Mouse (Mus musculus): ENCODE measurements around the gene Akr1c13. TPM values are rescaled to one million over a fixed set of nuclear protein-coding genes. Genes with fewer than 3 reads are reported as not detected.

The Akr1c13 gene
- polyA plus RNA-seq, 1 experiment from 2014 or later: 1.1 TPM

- Histone ChIP-seq H3K4me1 (replicated peaks) (no peaks in the 10 kb centered on the region), H3K4me3 (replicated peaks) (no peak overlapping the region), H3K9me3 (no peaks in the 10 kb centered on the region), H3K9ac (replicated peaks) (no peak overlapping the region), H3K27ac (no peak overlapping the region), H3K36me3 (no peaks in the 10 kb centered on the region), H3K27me3 (no peaks in the 10 kb centered on the region), H3K4me2 (no peak overlapping the region)
- 59% methylated on average over 3 of the region's 3 CpGs for WGBS
- no peak for ATAC-seq (ENCODE audit: insufficient number of reproducible peaks, insufficient read depth, low FRiP score, low TSS enrichment, low read depth)
Observed at GRCm38 (mm10) chr13:4249347-4249746, 58.4 kb downstream of the Akr1c13 start.

Other genes with a start within 250 kb of the Akr1c13 start
- gene Ucn3, start 245.8 kb upstream of the Akr1c13 start, polyA plus RNA-seq (2016; fragmentation: Nextera tagmentation; extraction: Ambion mirVana): not detected in 2 replicates
- 0.24 and 0.59 TPM in 2 replicates for gene Akr1c14, start 142.1 kb upstream of the Akr1c13 start, polyA plus RNA-seq (2016; fragmentation: Nextera tagmentation; extraction: Ambion mirVana)
- gene Akr1c18, start 40.5 kb upstream of the Akr1c13 start, polyA plus RNA-seq (2016; fragmentation: Nextera tagmentation; extraction: Ambion mirVana): not detected in 2 replicates
- gene Akr1c19, start 37.5 kb downstream of the Akr1c13 start, polyA plus RNA-seq (2016; fragmentation: Nextera tagmentation; extraction: Ambion mirVana): 0.26 and 0.61 TPM in 2 replicates
- not detected in 2 replicates for gene Akr1c12, start 88.3 kb downstream of the Akr1c13 start, polyA plus RNA-seq (2016; fragmentation: Nextera tagmentation; extraction: Ambion mirVana)
- not detected in 2 replicates for gene Akr1c6, start 243.2 kb downstream of the Akr1c13 start, polyA plus RNA-seq (2016; fragmentation: Nextera tagmentation; extraction: Ambion mirVana)

Measured in limb, embryonic 12.5 days (tissue).